Mouse (Mus musculus): Measurements from ENCODE around the gene Hs6st1.

DNA sequence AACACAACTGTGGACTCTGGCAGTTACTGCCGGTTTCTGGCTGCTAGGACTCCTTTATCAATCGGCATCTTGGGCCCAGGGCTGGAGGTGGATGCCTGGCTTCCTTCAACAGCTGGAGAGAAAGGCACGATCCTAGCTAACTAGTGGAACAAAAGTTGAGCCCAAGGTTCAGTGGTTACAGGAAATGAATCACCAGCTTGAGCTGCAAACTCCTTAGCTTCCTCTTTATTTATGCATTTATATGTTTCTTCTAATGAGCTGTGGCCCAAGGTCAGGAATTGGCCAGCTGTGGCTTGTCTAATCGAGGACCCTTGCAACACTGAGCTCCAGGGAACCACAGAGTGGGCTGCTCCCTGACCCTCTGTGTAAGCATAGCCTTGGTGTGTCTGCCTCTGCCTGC, 60.9 kb downstream of the Hs6st1 start:
- no peak for TF ChIP-seq POLR2A (IDR thresholded peaks at IDR 0.05; ENCODE audit: insufficient read length, low read depth)
- no peak for TF ChIP-seq E2F4 (IDR thresholded peaks at IDR 0.05; ENCODE audit: insufficient read depth)
- no peak for TF ChIP-seq MAX (IDR thresholded peaks at IDR 0.05; ENCODE audit: low read depth)
- TF ChIP-seq REST (IDR thresholded peaks at IDR 0.05; ENCODE audit: insufficient read depth, insufficient read length): no peak
- no peak for TF ChIP-seq TCF12 (IDR thresholded peaks at IDR 0.05; ENCODE audit: insufficient read depth, poor library complexity, severe bottlenecking)

All from myocyte (in vitro differentiated cells).